In the genomic region with DNA sequence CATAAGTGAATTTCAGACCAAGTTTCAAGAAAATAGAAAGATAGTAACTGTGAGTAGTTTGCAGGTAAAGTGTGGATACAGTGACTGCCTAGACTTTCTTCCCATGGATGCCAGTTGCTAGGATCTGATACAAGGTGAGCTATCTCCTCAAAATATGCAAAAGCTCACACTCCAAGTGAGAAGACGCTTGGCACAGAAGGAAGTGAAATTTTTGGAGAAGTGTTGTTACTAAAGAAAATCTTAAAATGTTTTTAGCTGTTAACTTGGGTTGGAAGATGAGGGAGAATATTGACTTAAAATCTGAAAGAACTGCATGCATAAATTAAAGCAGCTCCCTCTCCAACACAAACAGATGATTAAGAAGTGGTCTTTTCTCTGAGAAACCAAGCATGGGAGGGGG, we compare ENCODE assay signal across 24 mouse cellular contexts.
DNase-seq lines count a peak whose midpoint lies in the region; ATAC-seq and TF ChIP-seq lines count a peak whose summit lies in the region.
"Had no signal": no experiment of that assay in that cellular context is flagged by ENCODE, and none has a peak within 500 bp of the region (broad histone marks: within the 10 kb centered on the region; RNA-seq: fewer than 3 reads in every experiment).

No protein-coding gene starts in this region.

- ATAC-seq in forebrain, embryonic 16.5 days, result 0 out of 2 replicates have a peak, but pooled peaks have one; percentile 31
- no peak for ATAC-seq in forebrain, embryonic 15.5 days (replicated peaks)
- ATAC-seq: activated CD4-positive, CD25-positive, alpha-beta regulatory T cell, adult 4 months; forebrain, embryonic 13.5 days; hindbrain, embryonic 16.5 days had no signal

- H3K27me3 ChIP-seq in forebrain, embryonic 16.5 days (replicated peaks; ENCODE audit: control insufficient read depth, insufficient read depth, low read length), result no peaks in the 10 kb centered on the region
- H3K27me3 ChIP-seq in forebrain, embryonic 15.5 days, result no peaks in the 10 kb centered on the region
- H3K27me3 ChIP-seq in kidney, adult 2 months (replicated peaks; ENCODE audit: control insufficient read depth, insufficient read depth, low read length), result no peaks in the 10 kb centered on the region
- H3K27me3 ChIP-seq: forebrain, embryonic 13.5 days; heart, embryonic 12.5 days; heart, embryonic 15.5 days; hindbrain, embryonic 13.5 days had no signal

- peak; percentile 33 to 48 for DNase-seq in frontal cortex, adult 2 months (ENCODE audit: extremely low spot score in 1 of 2, low spot score in 1 of 2)
- no peak for DNase-seq in frontal cortex, postnatal 10 days (ENCODE audit: low spot score in 2 of 2)
- peak; percentile 18 to 22 for DNase-seq in left cerebral cortex, adult 9 months (ENCODE audit: low spot score in 2 of 2)
- no peak for DNase-seq in left cerebral cortex, adult 11 months (ENCODE audit: low spot score)
- DNase-seq in kidney, adult 2 months, result no peak
- DNase-seq: adrenal gland, adult 8-10 months; adrenal gland, postnatal 25 days; cerebellum, adult 18-20 months; cerebellum, adult 9-10 months; cerebellum, postnatal 14 days; gastrocnemius, postnatal 25 days; heart, adult 18-20 months; heart, postnatal 10 days; heart, postnatal 36 days had no signal

- H3K4me3 ChIP-seq in forebrain, embryonic 16.5 days (replicated peaks; ENCODE audit: low read length), result no peak overlapping the region
- H3K4me3 ChIP-seq in forebrain, embryonic 15.5 days, result no peak overlapping the region
- no peak overlapping the region for H3K4me3 ChIP-seq in kidney, adult 2 months (ENCODE audit: insufficient read depth, low read depth, low read length)
- H3K4me3 ChIP-seq: forebrain, embryonic 10.5 days; forebrain, embryonic 13.5 days; heart, embryonic 12.5 days; heart, embryonic 15.5 days; hindbrain, embryonic 10.5 days; hindbrain, embryonic 13.5 days had no signal

- no peaks in the 10 kb centered on the region for H3K4me1 ChIP-seq in forebrain, embryonic 16.5 days (replicated peaks; ENCODE audit: control insufficient read depth, insufficient read depth, low read length)
- H3K4me1 ChIP-seq in forebrain, embryonic 15.5 days, result no peaks in the 10 kb centered on the region
- no peaks in the 10 kb centered on the region for H3K4me1 ChIP-seq in kidney, adult 2 months (ENCODE audit: control insufficient read depth, insufficient read depth, low read length)
- H3K4me1 ChIP-seq: forebrain, embryonic 10.5 days; forebrain, embryonic 13.5 days; heart, embryonic 12.5 days; heart, embryonic 15.5 days; hindbrain, embryonic 10.5 days; hindbrain, embryonic 13.5 days had no signal

- TF ChIP-seq CTCF in kidney, adult 2 months (conservative IDR thresholded peaks at IDR 0.05; ENCODE audit: insufficient read depth, insufficient read length, low read depth, low read length), result no peak

- H3K36me3 ChIP-seq in forebrain, embryonic 16.5 days (ENCODE audit: control insufficient read depth, insufficient read depth), result no peaks in the 10 kb centered on the region
- no peaks in the 10 kb centered on the region for H3K36me3 ChIP-seq in forebrain, embryonic 15.5 days
- H3K36me3 ChIP-seq in kidney, adult 2 months (ENCODE audit: control insufficient read depth, insufficient read depth, low read length), result no peaks in the 10 kb centered on the region
- H3K36me3 ChIP-seq: heart, embryonic 12.5 days; heart, embryonic 15.5 days; hindbrain, embryonic 10.5 days; hindbrain, embryonic 13.5 days had no signal

- no peak overlapping the region for H3K27ac ChIP-seq in forebrain, embryonic 16.5 days (ENCODE audit: low read length)
- H3K27ac ChIP-seq in forebrain, embryonic 15.5 days (replicated peaks), result no peak overlapping the region
- H3K27ac ChIP-seq in kidney, adult 2 months (ENCODE audit: insufficient read depth, low read depth, low read length), result no peak overlapping the region
- H3K27ac ChIP-seq: forebrain, embryonic 10.5 days; forebrain, embryonic 13.5 days; heart, embryonic 15.5 days; hindbrain, embryonic 10.5 days; hindbrain, embryonic 13.5 days had no signal

- H3K9me3 ChIP-seq in forebrain, embryonic 16.5 days (ENCODE audit: control insufficient read depth, low read length), result peaks cover 14% of the 10 kb centered on the region
- H3K9me3 ChIP-seq in forebrain, embryonic 15.5 days, result peaks cover 14% of the 10 kb centered on the region; the same call in 1 of the 2 replicates
- H3K9me3 ChIP-seq: heart, embryonic 15.5 days had no signal

- H3K4me2 ChIP-seq in forebrain, embryonic 16.5 days (ENCODE audit: low read length), result no peak overlapping the region
- no peak overlapping the region for H3K4me2 ChIP-seq in forebrain, embryonic 15.5 days (replicated peaks)
- H3K4me2 ChIP-seq: forebrain, embryonic 13.5 days; heart, embryonic 12.5 days; heart, embryonic 15.5 days; hindbrain, embryonic 13.5 days had no signal

- no peak overlapping the region for H3K9ac ChIP-seq in forebrain, embryonic 16.5 days (replicated peaks; ENCODE audit: low read depth, low read length)
- H3K9ac ChIP-seq in forebrain, embryonic 15.5 days (replicated peaks), result no peak overlapping the region
- H3K9ac ChIP-seq: forebrain, embryonic 13.5 days; heart, embryonic 12.5 days; heart, embryonic 15.5 days; hindbrain, embryonic 13.5 days had no signal

- WGBS in forebrain, embryonic 16.5 days, result 84% methylated on average over 1 of the region's 1 CpGs
- 94% methylated on average over 1 of the region's 1 CpGs for WGBS in forebrain, embryonic 15.5 days
- WGBS in kidney, adult 2 months, result 72% methylated on average over 1 of the region's 1 CpGs

- TF ChIP-seq POLR2A in kidney, adult 2 months (IDR thresholded peaks at IDR 0.05; ENCODE audit: low read depth, low read length), result no peak

Comparison
In these comparisons a context has a peak if more than half of its experiments do, and no peak if none do; other contexts are left out.
1. DNase-seq: peak in frontal cortex, adult 2 months (2 of 2) and left cerebral cortex, adult 9 months (2 of 2); none in frontal cortex, postnatal 10 days (0 of 2), left cerebral cortex, adult 11 months (single experiment) and kidney, adult 2 months (single experiment).